Mouse (Mus musculus) adrenal gland, postnatal 25 days (tissue): ENCODE measurements around the gene Cacnb1. TPM values are rescaled to one million over a fixed set of nuclear protein-coding genes. Genes with fewer than 3 reads are reported as not detected.

Experiments used
- DNase-seq: peaks from one replicate; pipeline ENCODE4 v3.0.0; 2021; ENCODE audit warnings: mixed read lengths
- microRNA-seq, 2 experiments: library from miRNA; unstranded; fragments of <30 nt; microRNA quantifications; one replicate each; pipeline ENCODE4 v1.2.0; 2021
- total RNA-seq: library from RNA; stranded (reverse); gene quantifications from 2 replicates; pipeline ENCODE4 v1.2.3, GENCODE M21; 2021

The Cacnb1 gene
- total RNA-seq, 1 experiment from 2014 or later, result 10.4 TPM

DNA sequence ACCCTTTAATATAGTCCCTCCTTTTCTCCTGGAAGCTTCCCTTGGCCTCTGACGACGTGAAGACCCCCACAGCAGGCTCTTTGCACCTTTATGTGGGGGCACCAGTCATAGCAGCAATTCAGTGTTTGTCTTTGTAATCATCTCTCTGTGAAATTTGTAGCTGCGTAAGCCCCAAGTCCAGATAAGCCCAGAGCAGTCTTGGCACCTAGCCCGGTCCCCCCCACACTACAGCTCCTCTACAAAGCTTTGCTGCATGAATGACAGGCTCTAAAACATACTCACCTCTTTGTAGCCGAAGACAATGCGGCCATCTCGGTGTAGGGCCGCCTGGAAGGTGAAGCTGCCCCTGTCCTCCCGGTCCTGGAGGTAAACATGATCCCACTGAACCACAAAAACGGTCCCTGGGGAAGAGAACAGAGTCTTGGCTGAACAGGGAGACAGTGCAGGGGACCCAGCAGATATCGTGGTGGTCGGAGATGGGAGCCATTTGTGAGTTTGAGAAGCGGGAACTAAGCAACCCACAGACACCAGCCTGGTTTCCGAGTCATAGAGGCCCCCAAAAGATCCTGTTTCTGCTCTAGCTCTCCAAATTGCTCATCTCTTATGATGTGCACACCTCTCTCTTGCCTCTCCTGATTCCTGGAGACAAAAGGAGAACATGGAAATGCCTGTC lies 68.2 kb downstream of the Cacnb1 start:
- no peak for DNase-seq

DNA sequence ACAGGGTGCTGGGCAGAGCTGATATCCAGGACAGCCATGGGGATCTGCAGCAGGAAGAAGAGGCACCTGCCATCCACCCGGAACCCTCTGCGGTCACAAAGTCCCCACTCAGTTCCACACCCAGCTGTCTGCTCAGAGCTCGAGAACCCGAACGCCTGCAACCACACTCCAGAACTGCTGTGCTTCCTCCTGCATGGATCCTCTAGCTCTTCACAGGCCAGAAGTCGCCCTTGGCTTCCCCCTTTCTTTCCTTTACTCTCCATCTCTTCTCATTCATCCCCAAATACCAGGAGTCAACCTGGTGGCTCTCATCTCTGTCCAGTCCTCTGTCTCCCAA lies 68.9 kb downstream of the Cacnb1 start:
- no peak for DNase-seq

DNA sequence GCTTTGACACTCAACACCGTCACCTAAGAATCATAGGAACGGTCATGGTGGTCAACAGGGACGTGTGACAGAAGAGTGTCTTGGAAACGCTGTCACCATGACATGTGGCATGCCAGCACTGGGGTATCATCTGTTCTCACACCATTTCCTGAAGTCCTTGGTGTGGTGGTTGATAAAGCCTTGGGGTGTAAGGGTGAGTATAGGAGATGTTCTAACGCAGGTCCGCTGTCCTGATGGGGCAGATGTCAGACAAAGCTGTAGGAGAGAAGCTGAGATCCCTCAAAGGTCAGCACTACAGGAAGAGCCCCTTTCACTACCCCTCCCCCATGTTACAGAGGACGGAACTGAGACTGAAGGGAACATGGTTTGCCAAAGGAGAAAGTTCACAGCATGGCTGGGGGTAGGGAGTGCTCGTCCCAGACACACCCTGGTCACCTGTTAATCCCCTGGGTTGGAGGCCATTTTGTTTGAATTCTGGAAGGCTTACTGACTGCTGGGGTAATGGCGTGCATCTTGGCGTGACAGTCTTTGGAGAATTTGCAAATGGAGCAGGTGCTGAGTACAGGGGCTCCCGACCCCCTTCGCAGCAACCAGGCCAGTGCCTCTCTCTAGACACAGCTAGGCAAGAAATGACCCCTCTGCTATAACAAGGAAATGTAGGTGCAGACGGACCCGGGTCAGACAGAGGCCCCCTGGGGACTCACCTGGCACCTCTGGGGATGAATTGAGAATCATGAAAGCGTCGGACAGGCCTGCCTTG lies 69.5 kb downstream of the Cacnb1 start:
- no peak for DNase-seq

DNA sequence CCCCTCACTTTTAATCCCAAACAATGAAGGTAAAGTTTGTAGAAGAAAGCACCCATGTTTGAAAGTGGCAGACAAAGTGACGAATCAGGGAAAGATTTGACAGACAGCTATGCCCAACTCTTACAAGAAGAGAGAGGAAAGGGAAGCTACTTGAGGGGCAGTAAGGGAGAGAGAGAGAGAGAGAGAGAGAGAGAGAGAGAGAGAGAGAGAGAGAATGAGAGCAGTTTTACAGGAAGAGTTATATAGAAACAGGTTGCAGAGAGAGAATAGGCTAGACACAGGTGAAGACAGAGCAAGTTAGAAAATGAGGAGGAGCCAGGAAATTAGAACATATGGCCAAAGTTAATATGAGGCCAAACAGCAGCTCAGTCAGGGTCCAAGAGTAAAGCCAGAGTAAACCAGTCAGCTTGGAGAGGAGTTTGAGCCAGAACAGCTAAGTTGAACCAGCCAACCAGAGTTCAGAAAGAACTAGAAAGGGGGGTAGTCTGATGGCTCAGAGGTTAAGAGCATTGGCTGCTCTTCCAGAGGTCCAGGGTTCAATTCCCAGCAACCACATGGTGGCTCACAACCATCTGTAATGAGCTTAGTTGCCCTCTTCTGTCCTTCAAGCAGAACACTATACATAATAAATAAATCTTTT lies 70.3 kb downstream of the Cacnb1 start:
- no peak for DNase-seq

Small RNA genes within 50 kb of the gene (microRNA-seq; reads per million reads assigned to microRNA genes)
- 0 reads per million in 2 experiments for gene Gm27597

Other genes starting within 250 kb of the Cacnb1 start
- gene 1700001P01Rik, start 247.1 kb downstream of the Cacnb1 start, total RNA-seq, result not detected in 2 replicates
- 741 and 851 TPM in 2 replicates for gene Rpl23, start 240.6 kb downstream of the Cacnb1 start, total RNA-seq
- 103 and 142 TPM in 2 replicates for gene Lasp1, start 224.0 kb downstream of the Cacnb1 start, total RNA-seq
- gene B230217C12Rik, start 182.3 kb downstream of the Cacnb1 start, total RNA-seq, result 5.1 and 5.5 TPM in 2 replicates
- 1.2 TPM in 1 of 2 replicates, not detected in the other for gene Fbxo47, start 138.9 kb downstream of the Cacnb1 start, total RNA-seq
- 13.4 and 20.9 TPM in 2 replicates for gene Plxdc1, start 36.6 kb downstream of the Cacnb1 start, total RNA-seq
- 0.79 TPM in 1 of 2 replicates, not detected in the other for gene Arl5c, start 26.9 kb downstream of the Cacnb1 start, total RNA-seq
- gene Rpl19, start 3.7 kb upstream of the Cacnb1 start, total RNA-seq, result 1,136 and 1,344 TPM in 2 replicates
- 1.9 and 2.2 TPM in 2 replicates for gene Stac2, start 30.4 kb upstream of the Cacnb1 start, total RNA-seq
- 27.0 and 41.7 TPM in 2 replicates for gene Fbxl20, start 127.4 kb upstream of the Cacnb1 start, total RNA-seq
- gene Med1, start 170.3 kb upstream of the Cacnb1 start, total RNA-seq, result 75.4 and 86.1 TPM in 2 replicates
- gene Cdk12, start 180.0 kb upstream of the Cacnb1 start, total RNA-seq, result 49.5 and 51.7 TPM in 2 replicates